ENCODE assay signal across 16 mouse cellular contexts in the genomic region with DNA sequence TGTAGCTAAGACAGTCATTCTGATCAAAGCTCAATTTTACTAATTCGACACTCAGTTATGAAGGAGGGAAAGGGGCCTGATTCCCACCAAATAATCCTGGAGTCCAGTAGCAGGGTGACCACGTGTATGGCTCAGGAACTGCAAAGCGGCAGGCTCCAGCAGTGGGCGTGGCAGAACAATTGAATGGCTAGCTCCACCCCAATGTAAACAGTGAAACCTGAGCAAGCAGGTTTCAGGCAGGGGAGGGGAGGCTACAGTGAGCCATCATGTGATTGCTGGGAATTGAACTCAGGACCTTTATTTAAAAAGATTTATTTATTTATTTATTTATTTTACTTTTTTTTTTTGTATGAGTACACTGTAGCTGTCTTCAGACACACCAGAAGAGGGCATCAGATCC. TPM values are rescaled to one million over a fixed set of nuclear protein-coding genes. Genes with fewer than 3 reads are reported as not detected.
A peak's percentile ranks its signal among the peaks of the same experiment; 100 is the strongest.
DNase-seq lines count a peak whose midpoint lies in the region; ATAC-seq and TF ChIP-seq lines count a peak whose summit lies in the region.
"Not testable (repeated sequence)": the region's sequence is repeated elsewhere in the genome, so short reads cannot be mapped to it uniquely, and the experiment has no call there.
"Had no signal": no experiment of that assay in that cellular context is flagged by ENCODE, and none has a peak within 500 bp of the region (broad histone marks: within the 10 kb centered on the region; RNA-seq: fewer than 3 reads in every experiment).

No protein-coding gene starts in this region.

- peak; percentile 46 for DNase-seq in ZHBTc4 (ENCODE audit: low read depth, low spot score)
- DNase-seq in embryo, embryonic 10.5 days (ENCODE audit: low spot score): peak; percentile 12
- DNase-seq in heart, embryonic 10.5 days (ENCODE audit: low spot score): peak; percentile 61
- DNase-seq in limb, embryonic 10.5 days (ENCODE audit: low spot score): peak; percentile 27
- DNase-seq in lung, embryonic 14.5 days: peak; percentile 38
- DNase-seq in lung, postnatal 36 days: peak; percentile 47

- not testable (repeated sequence) for ATAC-seq in lung, embryonic 14.5 days (ENCODE audit: insufficient read depth)

- H3K4me3 ChIP-seq in ES-Bruce4 (ENCODE audit: low read depth, low read length); heart, embryonic 10.5 days; limb, embryonic 10.5 days; lung, embryonic 14.5 days (ENCODE audit: low read depth, low read length): not testable (repeated sequence)

- H3K4me2 ChIP-seq in lung, embryonic 14.5 days: not testable (repeated sequence)

- 39% methylated on average over 4 of the region's 4 CpGs for WGBS in heart, embryonic 10.5 days
- 36% methylated on average over 4 of the region's 4 CpGs for WGBS in limb, embryonic 10.5 days
- WGBS in lung, embryonic 14.5 days: 35% methylated on average over 4 of the region's 4 CpGs

- H3K9me3 ChIP-seq in ES-Bruce4 (replicated peaks; ENCODE audit: control insufficient read depth, insufficient read depth, low read length, poor library complexity, severe bottlenecking): peaks cover 31% of the 10 kb centered on the region
- not testable (repeated sequence) for H3K9me3 ChIP-seq in heart, embryonic 10.5 days; limb, embryonic 10.5 days (replicated peaks)
- peaks cover 15% of the 10 kb centered on the region; the same call in 1 of the 2 replicates for H3K9me3 ChIP-seq in lung, embryonic 14.5 days (ENCODE audit: low read depth, low read length)

- H3K27ac ChIP-seq in ES-Bruce4 (ENCODE audit: insufficient read depth, low read length); heart, embryonic 10.5 days; limb, embryonic 10.5 days; lung, embryonic 14.5 days (ENCODE audit: low read depth): not testable (repeated sequence)

- peak; percentile 13 for TF ChIP-seq POLR2A in ES-Bruce4 (IDR thresholded peaks at IDR 0.05; ENCODE audit: insufficient read depth, low read length)

- H3K9ac ChIP-seq in ES-Bruce4 (ENCODE audit: low read depth, poor library complexity, severe bottlenecking); lung, embryonic 14.5 days: not testable (repeated sequence)

- peak; percentile 70; the same call in 1 of the 2 replicates for TF ChIP-seq EP300 in ES-Bruce4 (IDR thresholded peaks at IDR 0.05; ENCODE audit: insufficient read depth, low read depth, low read length)

- H3K4me1 ChIP-seq in ES-Bruce4 (ENCODE audit: control insufficient read depth, insufficient read depth, low read length); heart, embryonic 10.5 days; limb, embryonic 10.5 days; lung, embryonic 14.5 days (ENCODE audit: insufficient read depth): not testable (repeated sequence)

- not testable (repeated sequence) for TF ChIP-seq CTCF in ES-Bruce4 (IDR thresholded peaks at IDR 0.05; ENCODE audit: low read depth, low read length); lung, embryonic 14.5 days (IDR thresholded peaks at IDR 0.05; ENCODE audit: low read depth)

- H3K36me3 ChIP-seq in ES-Bruce4 (ENCODE audit: control insufficient read depth, insufficient read depth, low read length, poor library complexity, severe bottlenecking); heart, embryonic 10.5 days; limb, embryonic 10.5 days; lung, embryonic 14.5 days (ENCODE audit: insufficient read depth): not testable (repeated sequence)

- H3K27me3 ChIP-seq in ES-Bruce4 (ENCODE audit: control insufficient read depth, insufficient read depth, low read length, poor library complexity, severe bottlenecking); heart, embryonic 10.5 days (ENCODE audit: insufficient read depth, poor library complexity, severe bottlenecking); limb, embryonic 10.5 days (ENCODE audit: low read depth, poor library complexity, severe bottlenecking); lung, embryonic 14.5 days (ENCODE audit: insufficient read depth, low read length): not testable (repeated sequence)

RNA-seq across cellular contexts. Expression of a gene that starts 12.5 kb away (rescaled TPM):
- polyA plus RNA-seq in ES-Bruce4 (2011; ENCODE audit: insufficient read depth, insufficient read length, low read depth, missing spikeins): 7.0 and 9.3 TPM in 2 replicates
- 0.20 and 0.23 TPM in 2 replicates for polyA plus RNA-seq in heart, embryonic 10.5 days (2016; fragmentation: Nextera tagmentation; extraction: Ambion mirVana)
- 0.60 and 0.93 TPM in 2 replicates for polyA plus RNA-seq in limb, embryonic 10.5 days (2016; fragmentation: Nextera tagmentation; extraction: Ambion mirVana)
- 4.4 and 5.4 TPM in 2 replicates for polyA plus RNA-seq in lung, embryonic 14.5 days (2014; fragmentation: Nextera tagmentation; extraction: Ambion mirVana)
- polyA plus RNA-seq: CD4-positive, CD25-positive, alpha-beta regulatory T cell, adult 4 months; forebrain, embryonic 13.5 days had no signal

RNA-seq across cellular contexts. Expression of a gene that starts 41.2 kb away (rescaled TPM):
- polyA plus RNA-seq in ES-Bruce4 (2011; ENCODE audit: insufficient read depth, insufficient read length, low read depth, missing spikeins): 16.9 and 17.4 TPM in 2 replicates
- polyA plus RNA-seq in heart, embryonic 10.5 days (2016; fragmentation: Nextera tagmentation; extraction: Ambion mirVana): 6.3 and 7.4 TPM in 2 replicates
- 3.4 and 5.3 TPM in 2 replicates for polyA plus RNA-seq in limb, embryonic 10.5 days (2016; fragmentation: Nextera tagmentation; extraction: Ambion mirVana)
- 13.4 and 16.2 TPM in 2 replicates for polyA plus RNA-seq in lung, embryonic 14.5 days (2014; fragmentation: Nextera tagmentation; extraction: Ambion mirVana)

RNA-seq across cellular contexts. Expression of a gene that starts 42.6 kb away (rescaled TPM):
- not detected in 2 replicates for polyA plus RNA-seq in ES-Bruce4 (2011; ENCODE audit: insufficient read depth, insufficient read length, low read depth, missing spikeins)
- not detected in 2 replicates for polyA plus RNA-seq in heart, embryonic 10.5 days (2016; fragmentation: Nextera tagmentation; extraction: Ambion mirVana)
- not detected in 2 replicates for polyA plus RNA-seq in limb, embryonic 10.5 days (2016; fragmentation: Nextera tagmentation; extraction: Ambion mirVana)
- polyA plus RNA-seq in lung, embryonic 14.5 days (2014; fragmentation: Nextera tagmentation; extraction: Ambion mirVana): not detected in 2 replicates
- polyA plus RNA-seq: adrenal gland, adult 2 months; CD4-positive, CD25-positive, alpha-beta regulatory T cell, adult 4 months; embryonic facial prominence, embryonic 10.5 days; embryonic facial prominence, embryonic 12.5 days; embryonic facial prominence, embryonic 14.5 days; forebrain, embryonic 11.5 days; forebrain, embryonic 13.5 days; forebrain, embryonic 15.5 days; forebrain, postnatal 0 days had no signal
